ENCODE assay signal across 7 mouse cellular contexts in the genomic region with DNA sequence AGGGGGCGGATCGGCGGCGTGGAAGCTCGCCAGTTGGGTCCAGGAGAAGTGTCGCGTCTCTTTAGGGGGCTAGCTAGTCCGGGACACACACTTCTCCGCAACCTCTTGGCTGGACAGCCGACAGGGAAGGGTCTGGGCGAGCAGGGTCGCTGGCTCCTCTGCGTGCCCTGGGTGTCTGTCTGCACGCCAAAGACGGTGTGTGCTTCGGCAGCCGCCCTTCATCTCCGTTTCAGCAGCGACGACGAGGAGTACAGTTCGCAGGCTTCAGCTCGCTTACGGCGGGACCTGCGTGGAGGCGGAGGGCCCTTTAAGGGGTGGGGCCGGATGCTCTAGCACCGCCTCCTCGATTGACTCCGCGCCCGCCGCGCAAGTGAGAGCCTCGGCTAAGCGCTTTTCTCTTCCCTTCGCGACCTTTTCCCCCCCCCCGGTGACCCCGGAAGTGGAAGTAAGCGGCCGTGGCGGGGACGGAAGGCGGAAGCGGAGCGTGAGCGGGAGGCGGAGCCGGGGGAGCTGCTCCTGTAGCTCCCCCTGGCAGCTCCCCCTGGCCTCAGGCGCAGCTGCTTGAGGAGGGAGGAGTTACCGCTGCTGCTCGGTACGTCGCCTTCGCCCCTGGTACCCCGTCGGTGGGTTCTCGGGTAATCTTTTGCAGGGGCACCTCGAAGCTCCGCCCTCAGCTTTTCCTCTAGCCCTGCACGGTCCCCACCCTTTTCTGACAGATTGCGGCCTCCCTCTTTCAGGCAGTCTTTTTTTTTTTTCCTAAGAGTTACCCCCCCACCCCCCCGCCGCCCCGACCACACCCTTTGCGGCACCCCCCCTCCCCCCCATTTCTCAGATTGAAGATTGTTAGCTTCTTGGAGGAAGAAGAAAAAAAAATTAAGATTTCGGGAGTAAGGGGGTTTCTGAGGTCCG. TPM values are rescaled to one million over a fixed set of nuclear protein-coding genes. Genes with fewer than 3 reads are reported as not detected.
DNase-seq lines count a peak whose midpoint lies in the region; ATAC-seq and TF ChIP-seq lines count a peak whose summit lies in the region.

No protein-coding gene starts in this region.

- no peaks in the 10 kb centered on the region for H3K9me3 ChIP-seq in embryonic facial prominence, embryonic 12.5 days
- no peaks in the 10 kb centered on the region for H3K9me3 ChIP-seq in limb, embryonic 13.5 days
- H3K9me3 ChIP-seq in midbrain, embryonic 16.5 days (replicated peaks; ENCODE audit: control insufficient read depth, low read length, poor library complexity, severe bottlenecking): no peaks in the 10 kb centered on the region

- WGBS in embryonic facial prominence, embryonic 12.5 days: under 1% methylated on average over 70 of the region's 70 CpGs
- under 1% methylated on average over 70 of the region's 70 CpGs for whole genome bisulfite sequencing in kidney, adult 2 months
- under 1% methylated on average over 68 of the region's 70 CpGs for WGBS in limb, embryonic 13.5 days
- WGBS in midbrain, embryonic 16.5 days: under 1% methylated on average over 65 of the region's 70 CpGs

- ATAC-seq in embryonic facial prominence, embryonic 12.5 days (ENCODE audit: insufficient number of reproducible peaks, insufficient read depth, low FRiP score, low TSS enrichment): peak; percentile 93
- peak; percentile 94 for ATAC-seq in limb, embryonic 13.5 days (ENCODE audit: low FRiP score, low read depth)
- ATAC-seq in midbrain, embryonic 16.5 days: peak; percentile 95

- H3K4me1 ChIP-seq in embryonic facial prominence, embryonic 12.5 days: peaks cover 51% of the 10 kb centered on the region
- peaks cover 12% of the 10 kb centered on the region; the same call in 1 of the 2 replicates for H3K4me1 ChIP-seq in kidney, adult 2 months (ENCODE audit: control insufficient read depth, insufficient read depth, low read length)
- H3K4me1 ChIP-seq in limb, embryonic 13.5 days: peaks cover 55% of the 10 kb centered on the region
- H3K4me1 ChIP-seq in midbrain, embryonic 16.5 days (ENCODE audit: control insufficient read depth, insufficient read depth, low read length): peaks cover 53% of the 10 kb centered on the region

- peak overlapping the region; percentile 82 for H3K9ac ChIP-seq in embryonic facial prominence, embryonic 12.5 days
- H3K9ac ChIP-seq in limb, embryonic 13.5 days: peak overlapping the region; percentile 90
- peak overlapping the region; percentile 88 for H3K9ac ChIP-seq in midbrain, embryonic 16.5 days (ENCODE audit: low read depth, low read length)

- peak; percentile 97 for DNase-seq in adrenal gland, postnatal 25 days
- DNase-seq in heart, adult 18-20 months: peak; percentile 97 to 98
- DNase-seq in kidney, adult 2 months: peak; percentile 98
- DNase-seq in spleen, postnatal 10 days (ENCODE audit: low spot score in 2 of 2): peak; percentile 84 to 96

- peak overlapping the region; percentile 85 for H3K4me3 ChIP-seq in embryonic facial prominence, embryonic 12.5 days
- peak overlapping the region; percentile 86 for H3K4me3 ChIP-seq in kidney, adult 2 months (ENCODE audit: insufficient read depth, low read depth, low read length)
- H3K4me3 ChIP-seq in limb, embryonic 13.5 days: peak overlapping the region; percentile 76
- H3K4me3 ChIP-seq in midbrain, embryonic 16.5 days (ENCODE audit: low read depth, low read length): peak overlapping the region; percentile 74

- 0 out of 2 replicates have a peak, but pooled peaks have one; percentile 20 for TF ChIP-seq CTCF in kidney, adult 2 months (conservative IDR thresholded peaks at IDR 0.05; ENCODE audit: insufficient read depth, insufficient read length, low read depth, low read length)

- H3K4me2 ChIP-seq in embryonic facial prominence, embryonic 12.5 days (replicated peaks): peak overlapping the region; percentile 81
- peak overlapping the region; percentile 78 for H3K4me2 ChIP-seq in limb, embryonic 13.5 days (replicated peaks)
- peak overlapping the region; percentile 59 for H3K4me2 ChIP-seq in midbrain, embryonic 16.5 days (ENCODE audit: low read length)

- peaks cover 34% of the 10 kb centered on the region for H3K36me3 ChIP-seq in embryonic facial prominence, embryonic 12.5 days
- no peaks in the 10 kb centered on the region for H3K36me3 ChIP-seq in kidney, adult 2 months (ENCODE audit: control insufficient read depth, insufficient read depth, low read length)
- H3K36me3 ChIP-seq in limb, embryonic 13.5 days: peaks cover 54% of the 10 kb centered on the region
- peaks cover 3% of the 10 kb centered on the region; the same call in 1 of the 2 replicates for H3K36me3 ChIP-seq in midbrain, embryonic 16.5 days (ENCODE audit: control insufficient read depth, insufficient read depth, low read length)

- no peaks in the 10 kb centered on the region for H3K27me3 ChIP-seq in embryonic facial prominence, embryonic 12.5 days
- H3K27me3 ChIP-seq in kidney, adult 2 months (replicated peaks; ENCODE audit: control insufficient read depth, insufficient read depth, low read length): no peaks in the 10 kb centered on the region
- H3K27me3 ChIP-seq in limb, embryonic 13.5 days: no peaks in the 10 kb centered on the region
- H3K27me3 ChIP-seq in midbrain, embryonic 16.5 days (ENCODE audit: control insufficient read depth, insufficient read depth, low read depth, low read length): no peaks in the 10 kb centered on the region

- peak; percentile 37 for TF ChIP-seq POLR2A in kidney, adult 2 months (IDR thresholded peaks at IDR 0.05; ENCODE audit: low read depth, low read length)

- H3K27ac ChIP-seq in embryonic facial prominence, embryonic 12.5 days: peak overlapping the region; percentile 99
- H3K27ac ChIP-seq in kidney, adult 2 months (ENCODE audit: insufficient read depth, low read depth, low read length): peak overlapping the region; percentile 88
- H3K27ac ChIP-seq in limb, embryonic 13.5 days: peak overlapping the region; percentile 99
- peak overlapping the region; percentile 97 for H3K27ac ChIP-seq in midbrain, embryonic 16.5 days (ENCODE audit: low read length)

RNA-seq across cellular contexts. Expression of gene Tmem198b, which starts 1.2 kb away (rescaled TPM):
- 8.8 and 13.8 TPM in 2 replicates for total RNA-seq in adrenal gland, postnatal 25 days (2021)
- polyA plus RNA-seq in embryonic facial prominence, embryonic 12.5 days (2016; fragmentation: Nextera tagmentation; extraction: Ambion mirVana): 24.8 and 25.7 TPM in 2 replicates
- 1 to 10 TPM; 4.6 to 5.6 TPM for total RNA-seq in heart, adult 18-20 months (2021)
- 10.0 and 11.8 TPM in 2 replicates for polyA plus RNA-seq in kidney, adult 2 months (2012; rRNA removed)
- 25.3 and 27.1 TPM in 2 replicates for polyA plus RNA-seq in limb, embryonic 13.5 days (2015; fragmentation: Nextera tagmentation; extraction: Ambion mirVana)
- polyA plus RNA-seq in midbrain, embryonic 16.5 days (2015; fragmentation: Nextera tagmentation; extraction: Ambion mirVana): 14.8 and 16.1 TPM in 2 replicates

RNA-seq across cellular contexts. Expression of gene Dnajc14, which starts 1.5 kb away (rescaled TPM):
- 57.1 and 79.6 TPM in 2 replicates for total RNA-seq in adrenal gland, postnatal 25 days (2021)
- polyA plus RNA-seq in embryonic facial prominence, embryonic 12.5 days (2016; fragmentation: Nextera tagmentation; extraction: Ambion mirVana): 55.6 and 60.5 TPM in 2 replicates
- total RNA-seq in heart, adult 18-20 months (2021): 10 to 100 TPM; 34.0 to 35.3 TPM
- 16.2 and 17.3 TPM in 2 replicates for polyA plus RNA-seq in kidney, adult 2 months (2012; rRNA removed)
- 58.8 and 66.8 TPM in 2 replicates for polyA plus RNA-seq in limb, embryonic 13.5 days (2015; fragmentation: Nextera tagmentation; extraction: Ambion mirVana)
- polyA plus RNA-seq in midbrain, embryonic 16.5 days (2015; fragmentation: Nextera tagmentation; extraction: Ambion mirVana): 54.2 and 59.5 TPM in 2 replicates

RNA-seq across cellular contexts. Expression of gene Sarnp, which starts 11.8 kb away (rescaled TPM):
- 54.6 and 63.2 TPM in 2 replicates for total RNA-seq in adrenal gland, postnatal 25 days (2021)
- polyA plus RNA-seq in embryonic facial prominence, embryonic 12.5 days (2016; fragmentation: Nextera tagmentation; extraction: Ambion mirVana): 227 and 230 TPM in 2 replicates
- 10 to 100 TPM; 35.6 to 39.7 TPM for total RNA-seq in heart, adult 18-20 months (2021)
- polyA plus RNA-seq in kidney, adult 2 months (2012; rRNA removed): 5.6 and 13.7 TPM in 2 replicates
- 224 and 240 TPM in 2 replicates for polyA plus RNA-seq in limb, embryonic 13.5 days (2015; fragmentation: Nextera tagmentation; extraction: Ambion mirVana)
- 143 and 152 TPM in 2 replicates for polyA plus RNA-seq in midbrain, embryonic 16.5 days (2015; fragmentation: Nextera tagmentation; extraction: Ambion mirVana)

RNA-seq across cellular contexts. Expression of gene Mmp19, which starts 14.6 kb away (rescaled TPM):
- total RNA-seq in adrenal gland, postnatal 25 days (2021): 38.6 and 46.9 TPM in 2 replicates
- polyA plus RNA-seq in embryonic facial prominence, embryonic 12.5 days (2016; fragmentation: Nextera tagmentation; extraction: Ambion mirVana): 0.42 and 0.93 TPM in 2 replicates
- total RNA-seq in heart, adult 18-20 months (2021): 1 to 10 TPM; 1.9 to 3.7 TPM
- polyA plus RNA-seq in kidney, adult 2 months (2012; rRNA removed): 1.7 and 2.5 TPM in 2 replicates
- 0.56 and 0.78 TPM in 2 replicates for polyA plus RNA-seq in limb, embryonic 13.5 days (2015; fragmentation: Nextera tagmentation; extraction: Ambion mirVana)
- 0.51 and 0.88 TPM in 2 replicates for polyA plus RNA-seq in midbrain, embryonic 16.5 days (2015; fragmentation: Nextera tagmentation; extraction: Ambion mirVana)

RNA-seq across cellular contexts. Expression of gene Ormdl2, which starts 16.1 kb away (rescaled TPM):
- total RNA-seq in adrenal gland, postnatal 25 days (2021): 48.5 and 49.1 TPM in 2 replicates
- 31.5 and 35.5 TPM in 2 replicates for polyA plus RNA-seq in embryonic facial prominence, embryonic 12.5 days (2016; fragmentation: Nextera tagmentation; extraction: Ambion mirVana)
- 1 to 10 TPM; 8.1 to 9.7 TPM for total RNA-seq in heart, adult 18-20 months (2021)
- polyA plus RNA-seq in kidney, adult 2 months (2012; rRNA removed): 82.9 and 92.1 TPM in 2 replicates
- 30.2 and 34.0 TPM in 2 replicates for polyA plus RNA-seq in limb, embryonic 13.5 days (2015; fragmentation: Nextera tagmentation; extraction: Ambion mirVana)
- polyA plus RNA-seq in midbrain, embryonic 16.5 days (2015; fragmentation: Nextera tagmentation; extraction: Ambion mirVana): 17.7 and 18.6 TPM in 2 replicates

Comparison
In these comparisons a context has a peak if more than half of its experiments do, and no peak if none do; other contexts are left out.
1. Peak in every context shown above with its lines: DNase-seq, ATAC-seq, H3K4me3 ChIP-seq and H3K27ac ChIP-seq.